ENCODE assay signal across 9 mouse cellular contexts in the genomic region with DNA sequence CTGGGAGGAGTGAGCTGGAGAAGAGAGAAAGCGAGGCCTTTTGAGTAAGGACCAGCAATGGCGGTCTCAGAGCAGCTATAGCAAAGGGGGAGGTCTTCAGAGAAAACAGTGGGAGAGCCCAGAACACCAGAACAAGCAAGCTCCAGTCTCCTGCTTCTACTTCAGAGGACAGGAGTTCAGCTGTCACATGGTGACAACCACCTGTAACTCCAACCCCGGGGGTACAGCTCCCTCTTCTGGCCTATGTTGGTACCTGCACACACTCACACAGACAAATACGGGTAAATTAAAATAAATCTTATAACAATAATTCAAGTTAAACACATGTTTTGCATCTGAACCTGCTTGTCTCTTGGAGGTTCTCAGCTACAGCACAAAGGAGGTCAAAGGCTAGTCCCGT. TPM values are rescaled to one million over a fixed set of nuclear protein-coding genes. Genes with fewer than 3 reads are reported as not detected.
A peak's percentile ranks its signal among the peaks of the same experiment; 100 is the strongest.
DNase-seq lines count a peak whose midpoint lies in the region; ATAC-seq lines count a peak whose summit lies in the region.
"Had no signal": no experiment of that assay in that cellular context is flagged by ENCODE, and none has a peak within 500 bp of the region (broad histone marks: within the 10 kb centered on the region; RNA-seq: fewer than 3 reads in every experiment).

No protein-coding gene starts in this region.

- no peak overlapping the region for H3K9ac ChIP-seq in forebrain, embryonic 14.5 days (ENCODE audit: low read length)
- H3K9ac ChIP-seq in forebrain, embryonic 13.5 days, result no peak overlapping the region
- H3K9ac ChIP-seq: limb, embryonic 15.5 days had no signal

- H3K27me3 ChIP-seq in forebrain, embryonic 14.5 days (replicated peaks; ENCODE audit: control insufficient read depth, insufficient read depth, low read length), result no peaks in the 10 kb centered on the region
- H3K27me3 ChIP-seq in forebrain, embryonic 13.5 days, result no peaks in the 10 kb centered on the region
- H3K27me3 ChIP-seq in limb, embryonic 10.5 days (ENCODE audit: low read depth, poor library complexity, severe bottlenecking), result no peaks in the 10 kb centered on the region
- H3K27me3 ChIP-seq: limb, embryonic 15.5 days had no signal

- no peak overlapping the region for H3K4me2 ChIP-seq in forebrain, embryonic 14.5 days (ENCODE audit: low read length)
- no peak overlapping the region for H3K4me2 ChIP-seq in forebrain, embryonic 13.5 days
- H3K4me2 ChIP-seq: limb, embryonic 15.5 days had no signal

- WGBS in forebrain, embryonic 14.5 days, result 27% methylated on average over 5 of the region's 5 CpGs
- 24% methylated on average over 5 of the region's 5 CpGs for WGBS in forebrain, embryonic 13.5 days
- WGBS in limb, embryonic 10.5 days, result 22% methylated on average over 5 of the region's 5 CpGs

- ATAC-seq in forebrain, embryonic 14.5 days, result no peak
- no peak for ATAC-seq in forebrain, embryonic 13.5 days

- no peak overlapping the region for H3K4me3 ChIP-seq in forebrain, embryonic 14.5 days (ENCODE audit: low read depth, low read length)
- no peak overlapping the region for H3K4me3 ChIP-seq in forebrain, embryonic 13.5 days
- no peak overlapping the region for H3K4me3 ChIP-seq in limb, embryonic 10.5 days
- H3K4me3 ChIP-seq: limb, embryonic 15.5 days had no signal

- peak; percentile 49 for DNase-seq in forebrain, embryonic 14.5 days (ENCODE audit: low spot score)
- peak; percentile 78 for DNase-seq in 3T3-L1 (ENCODE audit: low read depth, low spot score)
- peak; percentile 61 for DNase-seq in T-cell, adult 2 months (ENCODE audit: low spot score)
- peak; percentile 56 for DNase-seq in forelimb bud, embryonic 11.5 days (ENCODE audit: low read depth, low spot score)
- peak; percentile 69 for DNase-seq in limb, embryonic 10.5 days (ENCODE audit: low spot score)
- DNase-seq in retina, adult 2 months (ENCODE audit: low read depth, low spot score), result peak; percentile 13
- DNase-seq in right cerebral cortex, postnatal 10 days (ENCODE audit: low spot score in 2 of 2), result no peak

- H3K27ac ChIP-seq in forebrain, embryonic 14.5 days (ENCODE audit: low read depth, low read length), result no peak overlapping the region
- no peak overlapping the region for H3K27ac ChIP-seq in forebrain, embryonic 13.5 days
- H3K27ac ChIP-seq in limb, embryonic 10.5 days, result no peak overlapping the region
- H3K27ac ChIP-seq: limb, embryonic 15.5 days had no signal

- H3K36me3 ChIP-seq in forebrain, embryonic 14.5 days (ENCODE audit: control insufficient read depth, insufficient read depth, low read length), result no peaks in the 10 kb centered on the region
- H3K36me3 ChIP-seq in forebrain, embryonic 13.5 days (ENCODE audit: poor library complexity, severe bottlenecking), result no peaks in the 10 kb centered on the region
- H3K36me3 ChIP-seq in limb, embryonic 10.5 days, result no peaks in the 10 kb centered on the region
- H3K36me3 ChIP-seq: limb, embryonic 15.5 days had no signal

- H3K9me3 ChIP-seq in forebrain, embryonic 14.5 days (replicated peaks; ENCODE audit: control insufficient read depth, low read length), result no peaks in the 10 kb centered on the region
- no peaks in the 10 kb centered on the region for H3K9me3 ChIP-seq in forebrain, embryonic 13.5 days (replicated peaks)
- H3K9me3 ChIP-seq in limb, embryonic 10.5 days (replicated peaks), result no peaks in the 10 kb centered on the region
- H3K9me3 ChIP-seq: limb, embryonic 15.5 days had no signal

- H3K4me1 ChIP-seq in forebrain, embryonic 14.5 days (ENCODE audit: control insufficient read depth, insufficient read depth, low read length), result no peaks in the 10 kb centered on the region
- no peaks in the 10 kb centered on the region for H3K4me1 ChIP-seq in forebrain, embryonic 13.5 days
- no peaks in the 10 kb centered on the region for H3K4me1 ChIP-seq in limb, embryonic 10.5 days

RNA-seq across cellular contexts. Expression of gene Tcf23, which starts 29.8 kb away (rescaled TPM):
- not detected in 2 replicates for polyA plus RNA-seq in forebrain, embryonic 14.5 days (2014; fragmentation: Nextera tagmentation; extraction: Ambion mirVana)
- polyA plus RNA-seq in forebrain, embryonic 13.5 days (2015; fragmentation: Nextera tagmentation; extraction: Ambion mirVana), result not detected in 2 replicates
- not detected in 2 replicates for polyA plus RNA-seq in limb, embryonic 10.5 days (2016; fragmentation: Nextera tagmentation; extraction: Ambion mirVana)

RNA-seq across cellular contexts. Expression of gene Preb, which starts 38.1 kb away (rescaled TPM):
- 79.3 and 92.0 TPM in 2 replicates for polyA plus RNA-seq in forebrain, embryonic 14.5 days (2014; fragmentation: Nextera tagmentation; extraction: Ambion mirVana)
- 126 and 132 TPM in 2 replicates for polyA plus RNA-seq in forebrain, embryonic 13.5 days (2015; fragmentation: Nextera tagmentation; extraction: Ambion mirVana)
- 139 and 142 TPM in 2 replicates for polyA plus RNA-seq in limb, embryonic 10.5 days (2016; fragmentation: Nextera tagmentation; extraction: Ambion mirVana)

RNA-seq across cellular contexts. Expression of gene Atraid, which starts 49.8 kb away (rescaled TPM):
- polyA plus RNA-seq in forebrain, embryonic 14.5 days (2014; fragmentation: Nextera tagmentation; extraction: Ambion mirVana), result 167 and 200 TPM in 2 replicates
- polyA plus RNA-seq in forebrain, embryonic 13.5 days (2015; fragmentation: Nextera tagmentation; extraction: Ambion mirVana), result 124 and 130 TPM in 2 replicates
- 51.8 and 69.7 TPM in 2 replicates for polyA plus RNA-seq in limb, embryonic 10.5 days (2016; fragmentation: Nextera tagmentation; extraction: Ambion mirVana)

RNA-seq across cellular contexts. Expression of gene Slc5a6, which starts 50.4 kb away (rescaled TPM):
- polyA plus RNA-seq in forebrain, embryonic 14.5 days (2014; fragmentation: Nextera tagmentation; extraction: Ambion mirVana), result 12.1 and 13.7 TPM in 2 replicates
- polyA plus RNA-seq in forebrain, embryonic 13.5 days (2015; fragmentation: Nextera tagmentation; extraction: Ambion mirVana), result 10.9 and 11.5 TPM in 2 replicates
- 10.4 and 10.8 TPM in 2 replicates for polyA plus RNA-seq in limb, embryonic 10.5 days (2016; fragmentation: Nextera tagmentation; extraction: Ambion mirVana)

RNA-seq across cellular contexts. Expression of gene Cgref1, which starts 52.9 kb away (rescaled TPM):
- polyA plus RNA-seq in forebrain, embryonic 14.5 days (2014; fragmentation: Nextera tagmentation; extraction: Ambion mirVana), result 21.4 and 26.2 TPM in 2 replicates
- 9.2 and 10.1 TPM in 2 replicates for polyA plus RNA-seq in forebrain, embryonic 13.5 days (2015; fragmentation: Nextera tagmentation; extraction: Ambion mirVana)
- 1.0 and 2.5 TPM in 2 replicates for polyA plus RNA-seq in limb, embryonic 10.5 days (2016; fragmentation: Nextera tagmentation; extraction: Ambion mirVana)

Comparison
In these comparisons a context has a peak if more than half of its experiments do, and no peak if none do; other contexts are left out.
1. DNase-seq: peak in forebrain, embryonic 14.5 days (single experiment), 3T3-L1 (single experiment), T-cell, adult 2 months (single experiment), forelimb bud, embryonic 11.5 days (single experiment), limb, embryonic 10.5 days (single experiment) and retina, adult 2 months (single experiment); none in right cerebral cortex, postnatal 10 days (0 of 2).